Mouse (Mus musculus) lung, embryonic 14.5 days (tissue): Measurements from ENCODE around the gene Fam168b. TPM values are rescaled to one million over a fixed set of nuclear protein-coding genes. Genes with fewer than 3 reads are reported as not detected.

Experiments
- ATAC-seq: fragments of 200-750 bp; cut with Nextera tagmentation; 2 replicates; pipeline ENCODE4 v1.8.0; 2017; ENCODE audit warnings: mild to moderate bottlenecking, moderate TSS enrichment, moderate library complexity; ENCODE audit not compliant: insufficient read depth
- DNase-seq: peaks from one replicate; pipeline ENCODE4 v3.0.0-alpha.2; 2015
- H3K27ac ChIP-seq: fragments of 300-500 bp; sonication (generic); 2 replicates; pipeline ENCODE4 v1.5.1; 2014; ENCODE audit warnings: low read depth, mild to moderate bottlenecking, moderate library complexity
- H3K27me3 ChIP-seq: fragments of 300-500 bp; sonication (generic); 2 replicates; pipeline ENCODE4 v1.6.1; 2014; ENCODE audit warnings: low read length, control low read depth; ENCODE audit not compliant: insufficient read depth
- H3K36me3 ChIP-seq: fragments of 300-500 bp; sonication (generic); 2 replicates; pipeline ENCODE4 v1.6.1; 2014; ENCODE audit warnings: control low read depth; ENCODE audit not compliant: insufficient read depth
- H3K4me1 ChIP-seq: fragments of 300-500 bp; sonication (generic); 2 replicates; pipeline ENCODE4 v1.6.1; 2014; ENCODE audit warnings: antibody characterized with exemption, control low read depth; ENCODE audit not compliant: insufficient read depth
- H3K4me2 ChIP-seq: fragments of 300-500 bp; sonication (generic); 2 replicates; pipeline ENCODE4 v1.6.1; 2014; ENCODE audit warnings: mild to moderate bottlenecking
- H3K4me3 ChIP-seq: fragments of 300-500 bp; sonication (generic); 2 replicates; pipeline ENCODE4 v1.5.1; 2014; ENCODE audit warnings: low read depth, low read length
- H3K9ac ChIP-seq: fragments of 300-500 bp; sonication (generic); 2 replicates; pipeline ENCODE4 v1.6.1; 2014
- H3K9me3 ChIP-seq: fragments of 300-500 bp; sonication (generic); 2 replicates; pipeline ENCODE4 v1.6.1; 2016; ENCODE audit warnings: low read depth, low read length, control low read depth
- CTCF ChIP-seq: IDR thresholded peaks from 2 replicates; pipeline ENCODE4 v1.5.1; 2016; ENCODE audit warnings: antibody characterized with exemption, low read depth
- WGBS: fragments of 180-500 bp; shearing (Covaris S2); extraction: QIAGEN DNeasy Blood & Tissue Kit; methylation state at CpG from one replicate; pipeline ENCODE4 v1.1.7; 2014; 5-methylcytosine and 5-hydroxymethylcytosine counted together
- polyA plus RNA-seq: library from polyadenylated mRNA; unstranded; fragments of >200 nt; fragmentation: Nextera tagmentation; extraction: Ambion mirVana; gene quantifications from 2 replicates; pipeline ENCODE4 v1.2.1, GENCODE M21; 2014

Fam168b gene
- polyA plus RNA-seq, 1 experiment from 2014 or later: 86.0 TPM

GRCm38 (mm10) chr1:34825909-34826308 lies 17.0 kb downstream of the Fam168b start:
- no peak for ATAC-seq
- H3K27me3 ChIP-seq: no peaks in the 10 kb centered on the region
- no peak for TF ChIP-seq CTCF
- no peaks in the 10 kb centered on the region for H3K4me1 ChIP-seq
- H3K4me3 ChIP-seq: no peak overlapping the region
- no peak overlapping the region for H3K4me2 ChIP-seq
- 85% methylated on average over 9 of the region's 9 CpGs for WGBS
- peaks cover 92% of the 10 kb centered on the region for H3K36me3 ChIP-seq
- no peak overlapping the region for H3K27ac ChIP-seq
- DNase-seq: no peak
- H3K9ac ChIP-seq: no peak overlapping the region
- H3K9me3 ChIP-seq: no peaks in the 10 kb centered on the region

GRCm38 (mm10) chr1:34824208-34824607 lies 18.7 kb downstream of the Fam168b start:
- H3K36me3 ChIP-seq: peaks cover 95% of the 10 kb centered on the region
- WGBS: 85% methylated on average over 8 of the region's 8 CpGs
- no peak for ATAC-seq

GRCm38 (mm10) chr1:34823353-34823752 lies 19.5 kb downstream of the Fam168b start:
- H3K27me3 ChIP-seq: no peaks in the 10 kb centered on the region
- peaks cover 95% of the 10 kb centered on the region for H3K36me3 ChIP-seq
- DNase-seq (no peak), ATAC-seq (no peak)
- no peak overlapping the region for H3K9ac ChIP-seq
- WGBS: 91% methylated on average over 6 of the region's 6 CpGs
- no peak overlapping the region for H3K4me2 ChIP-seq
- no peak overlapping the region for H3K27ac ChIP-seq
- TF ChIP-seq CTCF: no peak
- no peaks in the 10 kb centered on the region for H3K9me3 ChIP-seq
- H3K4me1 ChIP-seq: no peaks in the 10 kb centered on the region
- H3K4me3 ChIP-seq: no peak overlapping the region

More at GRCm38 (mm10) chr1:34824208-34824607, 18.7 kb downstream of the Fam168b start:
- Histone ChIP-seq H3K9me3 (no peaks in the 10 kb centered on the region), H3K27me3 (no peaks in the 10 kb centered on the region), H3K4me1 (no peaks in the 10 kb centered on the region), H3K9ac (no peak overlapping the region), H3K4me2 (no peak overlapping the region), H3K27ac (no peak overlapping the region), H3K4me3 (no peak overlapping the region)
- no peak for TF ChIP-seq CTCF
- no peak for DNase-seq

GRCm38 (mm10) chr1:34822746-34823145 lies 20.1 kb downstream of the Fam168b start:
- 93% methylated on average over 7 of the region's 7 CpGs for WGBS
- Histone ChIP-seq H3K4me2 (no peak overlapping the region), H3K9ac (no peak overlapping the region), H3K4me1 (no peaks in the 10 kb centered on the region), H3K36me3 (peaks cover 95% of the 10 kb centered on the region), H3K27ac (no peak overlapping the region), H3K27me3 (no peaks in the 10 kb centered on the region), H3K4me3 (no peak overlapping the region), H3K9me3 (no peaks in the 10 kb centered on the region)
- ATAC-seq (no peak), DNase-seq (no peak)
- TF ChIP-seq CTCF: no peak

GRCm38 (mm10) chr1:34822003-34822402 lies 20.9 kb downstream of the Fam168b start:
- no peak for DNase-seq
- Histone ChIP-seq H3K9ac (no peak overlapping the region), H3K36me3 (peaks cover 95% of the 10 kb centered on the region), H3K4me1 (no peaks in the 10 kb centered on the region), H3K27ac (no peak overlapping the region), H3K4me2 (no peak overlapping the region), H3K27me3 (no peaks in the 10 kb centered on the region), H3K9me3 (no peaks in the 10 kb centered on the region), H3K4me3 (no peak overlapping the region)
- TF ChIP-seq CTCF: no peak
- WGBS: 87% methylated on average over 7 of the region's 7 CpGs
- no peak for ATAC-seq

- Histone ChIP-seq H3K27me3 (no peaks in the 10 kb centered on the region), H3K9me3 (no peaks in the 10 kb centered on the region), H3K4me1 (no peaks in the 10 kb centered on the region), H3K4me3 (no peak overlapping the region), H3K27ac (no peak overlapping the region), H3K36me3 (peaks cover 95% of the 10 kb centered on the region), H3K9ac (no peak overlapping the region), H3K4me2 (no peak overlapping the region)
- no peak for ATAC-seq
- WGBS: 97% methylated on average over 2 of the region's 2 CpGs
- no peak for DNase-seq
- no peak for TF ChIP-seq CTCF
Measured at GRCm38 (mm10) chr1:34821411-34821810, 21.5 kb downstream of the Fam168b start.

GRCm38 (mm10) chr1:34819225-34819910 lies 23.5 kb downstream of the Fam168b start:
- no peaks in the 10 kb centered on the region for H3K4me1 ChIP-seq
- DNase-seq (peak; percentile 27), ATAC-seq (peak; percentile 23; the same call in 1 of the 2 replicates)
- H3K4me3 ChIP-seq: no peak overlapping the region
- H3K4me2 ChIP-seq: no peak overlapping the region
- H3K9me3 ChIP-seq: no peaks in the 10 kb centered on the region
- H3K9ac ChIP-seq: no peak overlapping the region
- WGBS: 86% methylated on average over 6 of the region's 6 CpGs
- no peak overlapping the region for H3K27ac ChIP-seq
- no peak for TF ChIP-seq CTCF
- peaks cover 95% of the 10 kb centered on the region for H3K36me3 ChIP-seq
- no peaks in the 10 kb centered on the region for H3K27me3 ChIP-seq
